Mouse (Mus musculus) forebrain, embryonic 10.5 days (tissue): ENCODE measurements at regions not wholly inside any gene's neighbourhood (a gene's known extent, or its start where the extent isn't known, plus 50 kb on each side); places are given as distances from the start of the nearest gene placed in this dataset.

ENCODE experiments used
- DNase-seq: peaks from one replicate; pipeline ENCODE4 v3.0.0-alpha.2; 2017; ENCODE audit warnings: low spot score; ENCODE audit errors: extremely low spot score
- H3K27ac ChIP-seq: fragments of 300-500 bp; sonication (generic); 2 replicates; pipeline ENCODE4 v1.5.1; 2016; ENCODE audit warnings: mild to moderate bottlenecking
- H3K27me3 ChIP-seq: fragments of 300-500 bp; sonication (generic); 2 replicates; pipeline ENCODE4 v1.6.1; 2016; ENCODE audit warnings: mild to moderate bottlenecking; ENCODE audit not compliant: poor library complexity, severe bottlenecking
- H3K36me3 ChIP-seq: fragments of 300-500 bp; sonication (generic); replicated peaks from 2 replicates; pipeline ENCODE4 v1.6.1; 2016; ENCODE audit warnings: mild to moderate bottlenecking, moderate library complexity
- H3K4me1 ChIP-seq: fragments of 300-500 bp; sonication (generic); 2 replicates; pipeline ENCODE4 v1.6.1; 2016
- H3K4me3 ChIP-seq: fragments of 300-500 bp; sonication (generic); 2 replicates; pipeline ENCODE4 v1.5.1; 2016; ENCODE audit warnings: mild to moderate bottlenecking, moderate library complexity
- H3K9me3 ChIP-seq: fragments of 300-500 bp; sonication (generic); 2 replicates; pipeline ENCODE4 v1.6.1; 2016; ENCODE audit warnings: mild to moderate bottlenecking, moderate library complexity
- WGBS: fragments of 180-500 bp; shearing (Covaris S2); methylation state at CpG from one replicate; pipeline ENCODE4 v1.1.7; 2016; 5-methylcytosine and 5-hydroxymethylcytosine counted together

- Histone ChIP-seq H3K36me3 (no peaks in the 10 kb centered on the region), H3K27ac (no peak overlapping the region), H3K9me3 (no peaks in the 10 kb centered on the region; the same call in 1 of the 2 replicates), H3K27me3 (no peaks in the 10 kb centered on the region), H3K4me1 (no peaks in the 10 kb centered on the region), H3K4me3 (no peak overlapping the region)
- no peak for DNase-seq
- WGBS: 89% methylated on average over 4 of the region's 4 CpGs
These were observed 478.1 kb downstream of the Prdm13 start for GRCm38 (mm10) chr4:21207617-21208016.

- no peaks in the 10 kb centered on the region for H3K4me1 ChIP-seq
- no peak for DNase-seq
These were observed 490.1 kb downstream of the Prdm13 start for GRCm38 (mm10) chr4:21195620-21196019.

GRCm38 (mm10) chr4:21173789-21174188 lies 512.0 kb downstream of the Prdm13 start:
- no peaks in the 10 kb centered on the region for H3K9me3 ChIP-seq
- no peaks in the 10 kb centered on the region for H3K4me1 ChIP-seq
- DNase-seq: no peak
- H3K27me3 ChIP-seq: no peaks in the 10 kb centered on the region
- H3K27ac ChIP-seq: no peak overlapping the region
- H3K36me3 ChIP-seq: no peaks in the 10 kb centered on the region
- no peak overlapping the region for H3K4me3 ChIP-seq
- WGBS: 92% methylated on average over 6 of the region's 6 CpGs

More at GRCm38 (mm10) chr4:21195620-21196019, 490.1 kb downstream of the Prdm13 start:
- Histone ChIP-seq H3K36me3 (no peaks in the 10 kb centered on the region), H3K4me3 (no peak overlapping the region), H3K9me3 (no peaks in the 10 kb centered on the region), H3K27ac (no peak overlapping the region), H3K27me3 (no peaks in the 10 kb centered on the region)
- 85% methylated on average over 1 of the region's 1 CpGs for WGBS

GRCm38 (mm10) chr4:21173019-21173418 lies 512.7 kb downstream of the Prdm13 start:
- H3K4me1 ChIP-seq: no peaks in the 10 kb centered on the region
- H3K27ac ChIP-seq: no peak overlapping the region
- no peak for DNase-seq
- H3K27me3 ChIP-seq: no peaks in the 10 kb centered on the region
- WGBS: 93% methylated on average over 1 of the region's 1 CpGs
- no peak overlapping the region for H3K4me3 ChIP-seq
- no peaks in the 10 kb centered on the region for H3K9me3 ChIP-seq
- H3K36me3 ChIP-seq: no peaks in the 10 kb centered on the region

- no peak for DNase-seq
- WGBS: 84% methylated on average over 3 of the region's 3 CpGs
- no peaks in the 10 kb centered on the region for H3K36me3 ChIP-seq
- no peaks in the 10 kb centered on the region for H3K9me3 ChIP-seq
- no peaks in the 10 kb centered on the region for H3K27me3 ChIP-seq
- no peak overlapping the region for H3K4me3 ChIP-seq
- H3K4me1 ChIP-seq: no peaks in the 10 kb centered on the region
- no peak overlapping the region for H3K27ac ChIP-seq
These were observed 515.0 kb downstream of the Prdm13 start for GRCm38 (mm10) chr4:21170734-21171133.

- Histone ChIP-seq H3K27me3 (no peaks in the 10 kb centered on the region), H3K4me1 (no peaks in the 10 kb centered on the region), H3K36me3 (no peaks in the 10 kb centered on the region), H3K27ac (no peak overlapping the region), H3K4me3 (no peak overlapping the region), H3K9me3 (no peaks in the 10 kb centered on the region)
- DNase-seq: no peak
These were observed 523.6 kb downstream of the Prdm13 start for GRCm38 (mm10) chr4:21162124-21162523.

GRCm38 (mm10) chr4:21125892-21126291 lies 559.9 kb downstream of the Prdm13 start:
- Histone ChIP-seq H3K4me1 (no peaks in the 10 kb centered on the region), H3K27me3 (no peaks in the 10 kb centered on the region), H3K36me3 (no peaks in the 10 kb centered on the region), H3K27ac (no peak overlapping the region), H3K9me3 (no peaks in the 10 kb centered on the region; the same call in 1 of the 2 replicates), H3K4me3 (no peak overlapping the region)
- whole genome bisulfite sequencing: 94% methylated on average over 1 of the region's 1 CpGs
- DNase-seq: no peak

- DNase-seq: no peak
- 85% methylated on average over 1 of the region's 1 CpGs for WGBS
- H3K4me1 ChIP-seq: no peaks in the 10 kb centered on the region
- no peaks in the 10 kb centered on the region for H3K36me3 ChIP-seq
- no peak overlapping the region for H3K4me3 ChIP-seq
- no peaks in the 10 kb centered on the region for H3K9me3 ChIP-seq
- H3K27me3 ChIP-seq: no peaks in the 10 kb centered on the region
- H3K27ac ChIP-seq: no peak overlapping the region
These were observed 590.0 kb downstream of the Prdm13 start for GRCm38 (mm10) chr4:21095741-21096140.

GRCm38 (mm10) chr4:21070198-21070785 lies 615.5 kb downstream of the Prdm13 start:
- no peaks in the 10 kb centered on the region; the same call in 1 of the 2 replicates for H3K9me3 ChIP-seq
- no peak for DNase-seq
- no peak overlapping the region for H3K27ac ChIP-seq
- H3K27me3 ChIP-seq: no peaks in the 10 kb centered on the region
- H3K36me3 ChIP-seq: no peaks in the 10 kb centered on the region
- WGBS: 92% methylated on average over 3 of the region's 3 CpGs
- H3K4me1 ChIP-seq: no peaks in the 10 kb centered on the region
- no peak overlapping the region for H3K4me3 ChIP-seq
